ENCODE assay signal across 22 mouse cellular contexts in genomic region chr10:25503250-25503649, GRCm38 (mm10). TPM values are rescaled to one million over a fixed set of nuclear protein-coding genes. Genes with fewer than 3 reads are reported as not detected.
"Had no signal": no experiment of that assay in that cellular context is flagged by ENCODE, and none has a peak within 500 bp of the region (broad histone marks: within the 10 kb centered on the region; RNA-seq: fewer than 3 reads in every experiment).

No protein-coding gene starts in this region.

- H3K9me3 ChIP-seq: neural tube, embryonic 13.5 days; neural tube, embryonic 15.5 days; stomach, embryonic 15.5 days had no signal

- H3K36me3 ChIP-seq: neural tube, embryonic 15.5 days had no signal

- H3K4me1 ChIP-seq: neural tube, embryonic 13.5 days; neural tube, embryonic 15.5 days; stomach, embryonic 15.5 days had no signal

- H3K27ac ChIP-seq: neural tube, embryonic 13.5 days; neural tube, embryonic 15.5 days; stomach, embryonic 15.5 days had no signal

- H3K9ac ChIP-seq: neural tube, embryonic 13.5 days; neural tube, embryonic 15.5 days; stomach, embryonic 15.5 days had no signal

- H3K4me2 ChIP-seq: neural tube, embryonic 13.5 days; neural tube, embryonic 15.5 days; stomach, embryonic 15.5 days had no signal

- H3K4me3 ChIP-seq: neural tube, embryonic 13.5 days; neural tube, embryonic 15.5 days; stomach, embryonic 15.5 days had no signal

- DNase-seq: retina, postnatal 1 day; right cerebral cortex, adult 18-20 months; right cerebral cortex, postnatal 14 days; right cerebral cortex, postnatal 25 days; right cerebral cortex, postnatal 4 days; spleen, adult 18-20 months; thymus, adult 18-20 months; thymus, adult 2 months; thymus, postnatal 14 days; thymus, postnatal 25 days; thymus, postnatal 36 days; thymus, postnatal 4 days had no signal

- H3K27me3 ChIP-seq: neural tube, embryonic 13.5 days; neural tube, embryonic 15.5 days; stomach, embryonic 15.5 days had no signal

RNA-seq across cellular contexts. Expression of gene Smlr1, which starts 32.8 kb away (rescaled TPM):
- total RNA-seq: neutrophil, adult 5-6 weeks had no signal
- polyA plus RNA-seq: neural tube, embryonic 13.5 days; neural tube, embryonic 14.5 days; neural tube, embryonic 15.5 days; spleen, adult 2 months; stomach, embryonic 14.5 days; testis, adult 2 months; thymus, adult 2 months; thymus, postnatal 0 days; urinary bladder, adult 2 months had no signal
